Mouse (Mus musculus): Measurements from ENCODE around the gene Twsg1.

GRCm38 (mm10) chr17:65877026-65877425 is 74.0 kb downstream of the Twsg1 start:
- TF ChIP-seq CTCF (IDR thresholded peaks at IDR 0.05; ENCODE audit: low read depth, low read length) (no peak), POLR2A (IDR thresholded peaks at IDR 0.05; ENCODE audit: insufficient read depth, low read length) (no peak)
